Mouse (Mus musculus) bone marrow, adult 2 months (tissue): Measurements from ENCODE around the gene Ccnf. TPM values are rescaled to one million over a fixed set of nuclear protein-coding genes. Genes with fewer than 3 reads are reported as not detected.

Experiments used
- H3K27ac ChIP-seq: fragments of 200-500 bp; 2 replicates; pipeline ENCODE4 v1.5.1; 2012; ENCODE audit warnings: low read depth, mild to moderate bottlenecking, control low read depth, inconsistent platforms, low read length; ENCODE audit not compliant: control insufficient read depth, poor library complexity, insufficient read depth
- H3K4me1 ChIP-seq: fragments of 200-500 bp; 2 replicates; pipeline ENCODE4 v1.6.1; 2011; ENCODE audit warnings: low read length; ENCODE audit not compliant: control insufficient read depth, insufficient read depth
- H3K4me3 ChIP-seq: fragments of 200-500 bp; replicated peaks from 2 replicates; pipeline ENCODE3; 2011; ENCODE audit warnings: mild to moderate bottlenecking, low read depth, low read length, control low read depth; ENCODE audit not compliant: control insufficient read depth
- CTCF ChIP-seq: fragments of 200-500 bp; IDR thresholded peaks from 2 replicates; pipeline ENCODE4 v1.5.1; 2011; ENCODE audit warnings: low read length, control low read depth; ENCODE audit not compliant: control insufficient read depth, insufficient read depth
- POLR2A ChIP-seq: fragments of 200-500 bp; IDR thresholded peaks from 2 replicates; pipeline ENCODE4 v1.6.1; 2011; ENCODE audit warnings: low read depth, mild to moderate bottlenecking, control low read depth, low read length, borderline replicate concordance; ENCODE audit not compliant: control insufficient read depth
- WGBS: fragments of 180-500 bp; shearing (Covaris S2); methylation state at CpG from one replicate; pipeline ENCODE4 v1.1.7; 2018; 5-methylcytosine and 5-hydroxymethylcytosine counted together
- polyA plus RNA-seq: library from polyadenylated mRNA; stranded (reverse); fragments of >200 nt; gene quantifications from 2 replicates; pipeline ENCODE4 v1.2.4, GENCODE M21; 2011; ENCODE audit warnings: low replicate concordance; ENCODE audit not compliant: missing spikeins, insufficient read depth, insufficient read length

The Ccnf gene
- polyA plus RNA-seq, 1 experiment, result 73.9 TPM

GRCm38 (mm10) chr17:24209043-24209915 lies 42.0 kb downstream of the Ccnf start, which contains the start of gene Ntn3:
Gene Ntn3 (minus strand): TSS chr17:24209531.
- Histone ChIP-seq H3K27ac (peak within 1 kb of the TSS; percentile 67), H3K4me1 (peaks cover 9% of the 10 kb centered on the region), H3K4me3 (peak within 1 kb of the TSS; percentile 1)
- TF ChIP-seq POLR2A (no peak), CTCF (no peak)
- WGBS, result 10% methylated on average over 42 of the region's 43 CpGs

- Histone ChIP-seq H3K4me3 (peak overlapping the region; percentile 1), H3K27ac (peak overlapping the region; percentile 67), H3K4me1 (peaks cover 9% of the 10 kb centered on the region)
- TF ChIP-seq CTCF (no peak), POLR2A (peak; percentile 44; the same call in 1 of the 2 replicates)
- 16% methylated on average over 29 of the region's 29 CpGs for WGBS
Observed at GRCm38 (mm10) chr17:24208641-24209042, 42.6 kb downstream of the Ccnf start.

GRCm38 (mm10) chr17:24207768-24208640 lies 43.3 kb downstream of the Ccnf start:
- 88% methylated on average over 34 of the region's 34 CpGs for WGBS
- Histone ChIP-seq H3K4me3 (no peak overlapping the region), H3K4me1 (peaks cover 9% of the 10 kb centered on the region), H3K27ac (no peak overlapping the region; the same call in 1 of the 2 replicates)
- TF ChIP-seq POLR2A, result no peak
- no peak for TF ChIP-seq CTCF

- 5% methylated on average over 62 of the region's 62 CpGs for WGBS
- peak overlapping the region; percentile 3 for H3K4me3 ChIP-seq
- H3K4me1 ChIP-seq, result peaks cover 9% of the 10 kb centered on the region
- TF ChIP-seq CTCF (no peak), POLR2A (peak; percentile 14; the same call in 1 of the 2 replicates)
- no peak overlapping the region for H3K27ac ChIP-seq
Observed at GRCm38 (mm10) chr17:24206451-24207351, 44.6 kb downstream of the Ccnf start.

GRCm38 (mm10) chr17:24205908-24206361 lies 45.3 kb downstream of the Ccnf start:
- whole genome bisulfite sequencing, result 5% methylated on average over 15 of the region's 15 CpGs
- H3K4me1 ChIP-seq, result peaks cover 7% of the 10 kb centered on the region
- H3K27ac ChIP-seq, result peak overlapping the region; percentile 46
- no peak for TF ChIP-seq CTCF
- no peak for TF ChIP-seq POLR2A
- H3K4me3 ChIP-seq, result peak overlapping the region; percentile 65

GRCm38 (mm10) chr17:24205284-24205888 lies 45.9 kb downstream of the Ccnf start, which contains the start of gene Tbc1d24:
Gene Tbc1d24 (minus strand): TSS chr17:24205562.
- peak within 1 kb of the TSS; percentile 65 for H3K4me3 ChIP-seq
- peaks cover 7% of the 10 kb centered on the region for H3K4me1 ChIP-seq
- TF ChIP-seq CTCF (no peak), POLR2A (peak; percentile 15; the same call in 1 of the 2 replicates)
- WGBS, result 1% methylated on average over 65 of the region's 65 CpGs
- H3K27ac ChIP-seq, result peak within 1 kb of the TSS; percentile 46

- H3K4me3 ChIP-seq, result peak overlapping the region; percentile 65
- H3K27ac ChIP-seq, result peak overlapping the region; percentile 46; the same call in 1 of the 2 replicates
- TF ChIP-seq CTCF (no peak), POLR2A (no peak)
- H3K4me1 ChIP-seq, result peaks cover 7% of the 10 kb centered on the region
- WGBS, result 3% methylated on average over 7 of the region's 7 CpGs
Observed at GRCm38 (mm10) chr17:24204846-24205245, 46.4 kb downstream of the Ccnf start.
